Mouse (Mus musculus) forebrain, embryonic 16.5 days (tissue): ENCODE data around the gene Bckdha. TPM values are rescaled to one million over a fixed set of nuclear protein-coding genes. Genes with fewer than 3 reads are reported as not detected.

Experiments used
- ATAC-seq: fragments of 200-750 bp; cut with Nextera tagmentation; 2 replicates; pipeline ENCODE4 v1.8.0; 2017; ENCODE audit warnings: mild to moderate bottlenecking, moderate library complexity
- H3K27ac ChIP-seq: fragments of 300-500 bp; sonication (generic); 2 replicates; pipeline ENCODE4 v1.5.1; 2014; ENCODE audit warnings: low read length, control low read depth
- H3K27me3 ChIP-seq: fragments of 300-500 bp; sonication (generic); replicated peaks from 2 replicates; pipeline ENCODE4 v1.6.1; 2014; ENCODE audit warnings: low read length; ENCODE audit not compliant: control insufficient read depth, insufficient read depth
- H3K36me3 ChIP-seq: fragments of 300-500 bp; sonication (generic); 2 replicates; pipeline ENCODE4 v1.6.1; 2014; ENCODE audit not compliant: control insufficient read depth, insufficient read depth
- H3K4me1 ChIP-seq: fragments of 300-500 bp; sonication (generic); replicated peaks from 2 replicates; pipeline ENCODE4 v1.6.1; 2014; ENCODE audit warnings: low read length; ENCODE audit not compliant: control insufficient read depth, insufficient read depth
- H3K4me2 ChIP-seq: fragments of 300-500 bp; sonication (generic); 2 replicates; pipeline ENCODE4 v1.6.1; 2014; ENCODE audit warnings: mild to moderate bottlenecking, low read length, control low read depth
- H3K4me3 ChIP-seq: fragments of 300-500 bp; sonication (generic); replicated peaks from 2 replicates; pipeline ENCODE4 v1.5.1; 2014; ENCODE audit warnings: mild to moderate bottlenecking, low read length, control low read depth
- H3K9ac ChIP-seq: fragments of 300-500 bp; sonication (generic); replicated peaks from 2 replicates; pipeline ENCODE4 v1.6.1; 2014; ENCODE audit warnings: low read depth, low read length, control low read depth
- H3K9me3 ChIP-seq: fragments of 300-500 bp; sonication (generic); 2 replicates; pipeline ENCODE4 v1.6.1; 2016; ENCODE audit warnings: low read length; ENCODE audit not compliant: control insufficient read depth
- WGBS: fragments of 180-500 bp; shearing (Covaris S2); extraction: QIAGEN DNeasy Blood & Tissue Kit; methylation state at CpG from one replicate; pipeline ENCODE4 v1.1.7; 2014; 5-methylcytosine and 5-hydroxymethylcytosine counted together
- polyA plus RNA-seq: library from polyadenylated mRNA; unstranded; fragments of >200 nt; fragmentation: Nextera tagmentation; extraction: Ambion mirVana; gene quantifications from 2 replicates; pipeline ENCODE4 v1.2.1, GENCODE M21; 2015

Bckdha gene
- polyA plus RNA-seq, 1 experiment from 2014 or later: 57.7 TPM

DNA sequence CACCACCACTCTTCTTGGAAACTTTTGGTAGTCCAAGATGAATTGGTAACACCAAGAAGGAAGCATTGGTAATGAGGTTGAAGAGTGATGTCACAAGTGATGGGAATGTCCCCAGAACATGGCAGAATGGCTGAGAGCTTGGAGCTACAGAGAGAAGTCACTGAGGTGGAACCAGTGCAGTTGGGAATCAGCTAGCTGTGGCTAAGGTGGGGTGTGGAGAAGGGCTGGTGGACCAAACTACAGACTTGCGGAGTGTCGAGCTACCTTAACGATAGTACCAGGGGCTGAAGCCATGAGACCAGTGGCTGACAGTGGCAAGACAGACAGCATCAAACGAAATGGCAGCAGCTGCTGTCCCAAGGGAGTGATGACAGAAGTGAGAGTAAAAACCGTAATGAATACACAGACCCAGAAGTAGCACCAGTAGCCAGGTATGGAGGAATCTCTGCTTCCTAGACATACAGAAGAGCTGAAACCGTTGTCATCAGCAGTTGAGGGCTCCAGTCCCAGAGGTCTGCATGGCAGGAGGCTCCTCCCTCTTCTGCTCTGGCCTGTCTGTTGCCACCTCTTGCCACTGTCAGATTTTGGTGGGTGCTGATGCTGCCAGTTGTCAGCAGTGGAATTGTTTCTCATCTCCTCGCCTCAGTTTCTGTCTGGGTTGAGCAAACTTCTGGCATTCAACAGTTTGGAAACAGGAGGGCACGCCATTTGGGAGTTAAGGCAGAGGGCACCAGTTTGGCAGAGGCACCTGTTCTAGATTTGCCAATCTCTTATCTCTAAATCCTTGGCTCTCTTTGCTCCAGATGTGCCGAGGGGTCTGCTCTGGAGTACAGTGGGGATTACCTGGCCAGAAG lies 73.2 kb downstream of the Bckdha start:
- Histone ChIP-seq H3K9ac (no peak overlapping the region), H3K4me3 (no peak overlapping the region), H3K9me3 (no peaks in the 10 kb centered on the region), H3K27ac (no peak overlapping the region), H3K27me3 (no peaks in the 10 kb centered on the region), H3K4me1 (no peaks in the 10 kb centered on the region), H3K4me2 (no peak overlapping the region), H3K36me3 (no peaks in the 10 kb centered on the region)
- no peak for ATAC-seq
- 79% methylated on average over 9 of the region's 9 CpGs for WGBS

- no peak overlapping the region for H3K4me3 ChIP-seq
- H3K27ac ChIP-seq: no peak overlapping the region
- no peaks in the 10 kb centered on the region for H3K9me3 ChIP-seq
- H3K9ac ChIP-seq: no peak overlapping the region
- H3K4me1 ChIP-seq: no peaks in the 10 kb centered on the region
- no peaks in the 10 kb centered on the region for H3K27me3 ChIP-seq
- H3K36me3 ChIP-seq: no peaks in the 10 kb centered on the region
- WGBS: 83% methylated on average over 5 of the region's 5 CpGs
- no peak for ATAC-seq
- H3K4me2 ChIP-seq: no peak overlapping the region
These were observed 74.1 kb downstream of the Bckdha start for GRCm38 (mm10) chr7:25584651-25585050.

DNA sequence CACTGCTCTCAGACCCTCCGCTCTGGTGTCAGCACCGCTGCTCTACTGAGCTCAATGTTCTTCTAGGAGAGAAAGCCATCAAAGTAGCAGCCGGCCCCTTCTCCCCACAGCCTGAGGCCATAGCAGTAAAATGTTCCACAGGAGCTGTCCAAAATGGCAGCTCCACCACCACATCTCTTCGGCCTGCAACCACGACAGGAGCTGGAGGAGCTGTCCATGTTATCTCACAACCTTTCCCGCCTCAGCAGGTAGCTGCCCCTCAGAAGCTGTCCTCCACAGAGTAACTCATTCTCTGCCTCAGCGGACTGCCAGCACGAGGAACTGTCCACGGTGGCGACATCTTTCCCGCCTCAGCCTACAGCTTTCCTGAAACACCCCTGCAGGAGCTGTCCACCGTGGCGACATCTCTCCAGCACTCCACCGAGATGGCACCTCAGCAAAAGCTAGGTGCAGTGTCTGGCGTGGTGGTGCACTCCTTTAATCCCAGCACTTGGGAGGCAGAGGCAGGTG lies 76.4 kb downstream of the Bckdha start:
- no peaks in the 10 kb centered on the region for H3K9me3 ChIP-seq
- no peaks in the 10 kb centered on the region for H3K36me3 ChIP-seq
- no peak for ATAC-seq
- H3K27ac ChIP-seq: no peak overlapping the region
- no peak overlapping the region for H3K4me3 ChIP-seq
- WGBS: 96% methylated on average over 15 of the region's 15 CpGs
- H3K9ac ChIP-seq: no peak overlapping the region
- H3K4me2 ChIP-seq: no peak overlapping the region
- H3K27me3 ChIP-seq: no peaks in the 10 kb centered on the region
- H3K4me1 ChIP-seq: no peaks in the 10 kb centered on the region

Other genes starting within 250 kb of the Bckdha start
- gene Cxcl17, start 246.1 kb downstream of the Bckdha start, polyA plus RNA-seq: 0.34 and 0.96 TPM in 2 replicates
- gene Ceacam1, start 181.4 kb downstream of the Bckdha start, polyA plus RNA-seq: 0.96 and 1.1 TPM in 2 replicates
- 0.11 TPM in 1 of 2 replicates, not detected in the other for gene Ceacam2, start 119.1 kb downstream of the Bckdha start, polyA plus RNA-seq
- gene Erich4, start 43.1 kb downstream of the Bckdha start, polyA plus RNA-seq: 0.39 TPM in 1 of 2 replicates, not detected in the other
- gene Dmac2, start 39.6 kb downstream of the Bckdha start, polyA plus RNA-seq: 36.0 and 38.8 TPM in 2 replicates
- gene B3gnt8, start 32.3 kb downstream of the Bckdha start, polyA plus RNA-seq: 0.44 and 0.92 TPM in 2 replicates
- gene Exosc5, start 183 bp upstream of the Bckdha start, polyA plus RNA-seq: 46.5 and 48.3 TPM in 2 replicates
- gene Tmem91, start 16.2 kb upstream of the Bckdha start, polyA plus RNA-seq: 13.5 and 28.3 TPM in 2 replicates
- 35.6 and 41.3 TPM in 2 replicates for gene B9d2, start 21.8 kb upstream of the Bckdha start, polyA plus RNA-seq
- gene Tgfb1, start 28.0 kb upstream of the Bckdha start, polyA plus RNA-seq: 0.54 and 0.93 TPM in 2 replicates
- 29.5 and 33.7 TPM in 2 replicates for gene Ccdc97, start 60.1 kb upstream of the Bckdha start, polyA plus RNA-seq
- 44.2 and 46.6 TPM in 2 replicates for gene Hnrnpul1, start 95.8 kb upstream of the Bckdha start, polyA plus RNA-seq
- gene Axl, start 129.7 kb upstream of the Bckdha start, polyA plus RNA-seq: 14.6 and 15.9 TPM in 2 replicates
- gene Cyp2s1, start 157.9 kb upstream of the Bckdha start, polyA plus RNA-seq: 1.0 and 1.1 TPM in 2 replicates
- not detected in 2 replicates for gene Cyp2b10, start 238.6 kb upstream of the Bckdha start, polyA plus RNA-seq